Mouse (Mus musculus) C2C12 (cell line): ENCODE results near the gene Tmed2. TPM values are rescaled to one million over a fixed set of nuclear protein-coding genes. Genes with fewer than 3 reads are reported as not detected.

Source experiments
- H3K27me3 ChIP-seq: one replicate; pipeline ENCODE4 v1.6.1; 2011; ENCODE audit not compliant: control insufficient read depth, insufficient read depth, insufficient read length
- H3K36me3 ChIP-seq: one replicate; pipeline ENCODE4 v1.6.1; 2011; ENCODE audit not compliant: control insufficient read depth, insufficient read depth
- H3K4me3 ChIP-seq: one replicate; pipeline ENCODE4 v1.5.1; 2011; ENCODE audit warnings: mild to moderate bottlenecking, control low read depth; ENCODE audit not compliant: poor library complexity, insufficient read depth, severe bottlenecking
- H3K79me2 ChIP-seq: one replicate; pipeline ENCODE4 v1.6.1; 2011; ENCODE audit not compliant: control insufficient read depth, insufficient read depth
- H3K79me3 ChIP-seq: one replicate; pipeline ENCODE4 v1.6.1; 2011; ENCODE audit warnings: low read depth, control low read depth
- H3ac ChIP-seq: one replicate; pipeline ENCODE3; 2011; ENCODE audit warnings: low read depth; ENCODE audit not compliant: control insufficient read depth, insufficient read length
- CEBPB ChIP-seq: IDR thresholded peaks from one replicate; pipeline ENCODE4 v1.6.1; 2011; ENCODE audit warnings: low read depth, mild to moderate bottlenecking, control low read depth, moderate library complexity
- CTCF ChIP-seq: IDR thresholded peaks from one replicate; pipeline ENCODE4 v1.5.1; 2011; ENCODE audit not compliant: control insufficient read depth, insufficient read depth, insufficient read length
- FOSL1 ChIP-seq: IDR thresholded peaks from one replicate; pipeline ENCODE4 v1.8.0; 2011; ENCODE audit warnings: mild to moderate bottlenecking, low read length; ENCODE audit not compliant: poor library complexity, insufficient read depth, severe bottlenecking
- MAX ChIP-seq: IDR thresholded peaks from one replicate; pipeline ENCODE4 v1.6.1; 2011; ENCODE audit warnings: mild to moderate bottlenecking, control low read depth
- MYOD1 ChIP-seq: IDR thresholded peaks from one replicate; pipeline ENCODE4 v1.6.1; 2011; ENCODE audit warnings: low read depth; ENCODE audit not compliant: control insufficient read depth, insufficient read length
- MYOG ChIP-seq: IDR thresholded peaks from one replicate; pipeline ENCODE4 v1.6.1; 2011; ENCODE audit not compliant: control insufficient read depth, insufficient read length; ENCODE audit errors: extremely low read depth
- USF1 ChIP-seq: IDR thresholded peaks from one replicate; pipeline ENCODE4 v1.6.1; 2011; ENCODE audit warnings: low read depth, mild to moderate bottlenecking, control low read depth, moderate library complexity
- long read RNA-seq, 2 experiments: library from polyadenylated mRNA; unstranded; transcript quantifications; one replicate each; pipeline ENCODE4 v2.0.0; 2019 to 2020
- polyA plus RNA-seq: library from polyadenylated mRNA; unstranded; fragments of >200 nt; fragmentation: generic; extraction: Trizol; gene quantifications from one replicate; pipeline ENCODE4 v1.2.1, GENCODE M21; 2012; ENCODE audit warnings: missing spikeins

Tmed2 gene
- 187 TPM for polyA plus RNA-seq
- long read RNA-seq, experiment 1, transcript Tmed2-201 (4 exons, 2,074 nt) = major isoform, 737 of 781 reads
- long read RNA-seq, experiment 1, partial matches to known transcripts = 4 of 781 reads
- long read RNA-seq, experiment 1, other reads (novel, unspliced or antisense) = 38 of 781 reads
- long read RNA-seq, experiment 2, transcript Tmed2-201 (4 exons, 2,074 nt) = major isoform, 4,864 of 4,903 reads
- long read RNA-seq, experiment 2, partial matches to known transcripts = 9 of 4,903 reads
- long read RNA-seq, experiment 2, other reads (novel, unspliced or antisense) = 28 of 4,903 reads

DNA sequence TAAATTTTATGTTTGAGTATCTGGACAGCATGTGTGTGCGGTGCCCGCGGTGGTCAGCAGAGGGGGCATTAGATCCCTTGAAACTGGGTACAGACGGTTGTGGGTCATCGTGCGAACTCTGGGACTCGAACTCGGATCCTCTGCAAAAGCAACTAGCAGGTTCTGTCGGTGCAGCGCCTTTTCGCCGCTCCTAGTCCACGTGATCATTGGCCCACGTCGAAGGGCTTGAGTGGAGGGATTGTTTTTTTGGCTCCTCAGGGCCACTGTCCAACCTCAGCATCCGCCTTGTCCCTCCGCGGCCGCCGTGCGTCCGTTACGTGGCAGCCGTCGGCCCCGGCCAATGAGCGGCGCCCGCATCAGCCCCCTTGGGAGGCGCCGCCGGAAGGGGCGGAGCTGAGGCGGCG, at the start of gene Tmed2:
TSS of gene Tmed2 (plus strand) at position 313 of the 404 bp plus-strand sequence.
- no peaks in the 10 kb centered on the region for H3K27me3 ChIP-seq
- TF ChIP-seq FOSL1 (no peak), MYOG (no peak), CEBPB (no peak), MAX (peak; percentile 92), CTCF (no peak), USF1 (peak; percentile 93), MYOD1 (no peak)
- H3K79me2 ChIP-seq = peaks cover 46% of the 10 kb centered on the region
- H3K36me3 ChIP-seq = peaks cover 34% of the 10 kb centered on the region
- peak within 1 kb of the TSS; percentile 99 for H3ac ChIP-seq
- peak within 1 kb of the TSS; percentile 95 for H3K4me3 ChIP-seq
- peaks cover 43% of the 10 kb centered on the region for H3K79me3 ChIP-seq

DNA sequence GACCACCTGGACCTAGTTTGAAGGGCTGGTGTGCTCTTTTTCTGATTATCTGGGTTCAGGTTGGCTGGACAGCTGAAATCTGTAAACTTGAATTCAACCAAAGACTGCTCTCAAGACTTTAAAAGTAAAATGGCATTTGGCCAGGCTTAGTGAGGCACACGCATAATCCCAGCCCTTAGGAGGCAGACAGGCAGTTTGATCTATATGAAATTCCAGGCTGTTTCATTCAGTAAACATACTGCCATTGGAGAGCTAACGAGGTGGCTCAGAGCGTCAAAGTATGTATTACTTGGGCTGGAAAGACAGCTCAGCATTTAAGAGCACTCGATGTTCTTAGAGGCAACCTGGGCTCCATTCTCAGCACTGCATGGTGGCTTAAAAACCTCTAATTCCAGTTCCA, 48.8 kb upstream of the Tmed2 start:
- Histone ChIP-seq H3K79me3 (no peaks in the 10 kb centered on the region), H3K79me2 (no peaks in the 10 kb centered on the region), H3K27me3 (no peaks in the 10 kb centered on the region), H3K36me3 (no peaks in the 10 kb centered on the region), H3ac (no peak overlapping the region), H3K4me3 (no peak overlapping the region)
- TF ChIP-seq CEBPB (no peak), FOSL1 (no peak), USF1 (no peak), MYOD1 (no peak), CTCF (no peak), MAX (no peak), MYOG (no peak)

DNA sequence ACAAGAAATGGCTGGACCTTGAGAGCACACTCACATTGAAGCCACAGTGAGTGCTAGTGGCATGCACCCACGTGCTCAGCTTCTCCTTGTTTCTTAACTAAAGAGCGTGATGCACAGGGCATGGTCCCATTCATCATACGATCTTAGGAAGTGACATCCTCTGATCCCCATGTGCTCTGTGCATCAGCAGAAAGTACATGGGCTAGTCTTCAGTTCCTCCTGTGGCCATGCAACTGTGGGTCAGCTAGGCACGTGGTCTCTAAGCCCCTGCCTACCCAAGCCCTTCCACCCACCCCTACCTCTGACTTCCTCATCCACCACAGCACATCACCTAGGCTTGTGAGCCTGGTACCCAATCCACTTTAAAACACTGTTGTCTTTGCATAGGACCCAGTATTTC, 47.9 kb upstream of the Tmed2 start:
- no peak for TF ChIP-seq MAX
- Histone ChIP-seq H3K4me3 (no peak overlapping the region), H3K79me2 (no peaks in the 10 kb centered on the region), H3ac (no peak overlapping the region), H3K27me3 (no peaks in the 10 kb centered on the region), H3K79me3 (no peaks in the 10 kb centered on the region), H3K36me3 (no peaks in the 10 kb centered on the region)

DNA sequence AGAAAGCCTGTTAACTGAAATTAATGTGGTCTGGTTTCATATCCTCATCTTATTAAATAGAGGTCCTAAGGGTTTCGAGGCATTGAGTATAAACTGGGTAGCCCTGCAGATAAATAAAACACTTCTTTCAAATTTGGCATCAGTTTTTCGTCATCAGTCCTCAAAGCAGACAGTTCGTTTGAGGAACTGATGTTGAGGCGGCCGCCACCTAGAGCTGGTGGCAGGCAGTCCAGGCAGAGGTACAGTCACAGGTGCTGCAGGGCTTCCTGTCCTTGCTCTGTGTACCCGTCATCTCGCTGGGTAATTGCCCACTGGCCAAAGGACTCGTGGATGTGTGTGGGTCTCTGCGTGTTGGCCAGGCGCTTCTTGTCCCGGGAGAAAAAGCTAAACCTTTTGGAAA, 47.0 kb upstream of the Tmed2 start:
- H3K27me3 ChIP-seq = no peaks in the 10 kb centered on the region
- no peaks in the 10 kb centered on the region for H3K36me3 ChIP-seq
- no peak overlapping the region for H3ac ChIP-seq
- no peaks in the 10 kb centered on the region for H3K79me2 ChIP-seq
- TF ChIP-seq CTCF = no peak
- TF ChIP-seq MYOG = no peak
- TF ChIP-seq MAX = no peak
- no peak for TF ChIP-seq USF1
- TF ChIP-seq CEBPB = no peak
- TF ChIP-seq MYOD1 = no peak
- no peak for TF ChIP-seq FOSL1
- no peaks in the 10 kb centered on the region for H3K79me3 ChIP-seq
- H3K4me3 ChIP-seq = no peak overlapping the region

DNA sequence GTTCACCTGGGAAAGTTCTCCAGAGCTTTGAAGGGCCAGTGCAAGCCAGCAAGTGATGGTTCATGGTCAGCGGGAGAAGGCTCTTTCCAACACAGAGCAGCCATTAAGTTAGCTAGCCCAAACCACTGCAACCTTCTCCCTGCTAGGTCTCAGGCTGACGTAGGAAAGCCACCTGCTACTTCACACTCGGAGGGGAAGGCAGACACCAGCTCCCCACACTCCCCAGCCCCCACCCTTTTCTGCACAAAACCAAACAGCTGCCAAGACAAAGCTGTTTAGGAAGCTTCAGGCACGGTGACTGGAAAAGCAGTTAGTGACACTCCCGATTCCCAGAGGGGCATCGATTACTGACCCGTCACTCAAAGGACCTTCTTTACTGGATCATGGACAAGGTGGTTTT, 44.9 kb upstream of the Tmed2 start:
- H3ac ChIP-seq = no peak overlapping the region
- H3K27me3 ChIP-seq = no peaks in the 10 kb centered on the region
- H3K79me3 ChIP-seq = no peaks in the 10 kb centered on the region
- H3K79me2 ChIP-seq = no peaks in the 10 kb centered on the region
- TF ChIP-seq FOSL1 (no peak), MAX (no peak), MYOD1 (no peak), USF1 (no peak), CEBPB (no peak), MYOG (no peak), CTCF (no peak)
- H3K4me3 ChIP-seq = no peak overlapping the region
- no peaks in the 10 kb centered on the region for H3K36me3 ChIP-seq
